Mouse (Mus musculus) adrenal gland, postnatal 14 days (tissue): Measurements from ENCODE around the gene Slc27a3. TPM values are rescaled to one million over a fixed set of nuclear protein-coding genes. Genes with fewer than 3 reads are reported as not detected.
"Not testable (repeated sequence)": the region's sequence is repeated elsewhere in the genome, so short reads cannot be mapped to it uniquely, and the experiment has no call there.

Source experiments
- DNase-seq: peaks from one replicate; pipeline ENCODE4 v3.0.0; 2021; ENCODE audit warnings: mixed read lengths
- total RNA-seq: library from RNA; stranded (reverse); gene quantifications from 2 replicates; pipeline ENCODE4 v1.2.3, GENCODE M21; 2021

Gene Slc27a3
- total RNA-seq, 1 experiment from 2014 or later = 73.1 TPM

DNA sequence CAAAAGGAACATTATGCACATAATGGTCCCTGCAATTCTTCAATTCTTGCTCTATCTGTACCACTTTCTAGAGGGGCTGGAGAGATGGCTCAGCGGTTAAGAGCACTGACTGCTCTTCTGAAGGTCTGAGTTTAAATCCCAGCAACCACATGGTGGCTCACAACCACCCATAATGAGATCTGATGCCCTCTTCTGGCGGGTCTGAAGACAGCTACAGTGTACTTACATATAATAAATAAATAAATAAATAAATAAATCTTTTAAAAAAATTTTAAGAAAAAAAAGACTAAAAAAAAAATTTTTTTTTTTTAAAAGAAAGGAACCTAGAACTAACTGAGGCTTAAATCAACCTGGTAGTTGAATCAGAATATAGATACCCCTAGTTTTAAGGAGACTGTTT is 46.9 kb downstream of the Slc27a3 start:
- DNase-seq = not testable (repeated sequence)

DNA sequence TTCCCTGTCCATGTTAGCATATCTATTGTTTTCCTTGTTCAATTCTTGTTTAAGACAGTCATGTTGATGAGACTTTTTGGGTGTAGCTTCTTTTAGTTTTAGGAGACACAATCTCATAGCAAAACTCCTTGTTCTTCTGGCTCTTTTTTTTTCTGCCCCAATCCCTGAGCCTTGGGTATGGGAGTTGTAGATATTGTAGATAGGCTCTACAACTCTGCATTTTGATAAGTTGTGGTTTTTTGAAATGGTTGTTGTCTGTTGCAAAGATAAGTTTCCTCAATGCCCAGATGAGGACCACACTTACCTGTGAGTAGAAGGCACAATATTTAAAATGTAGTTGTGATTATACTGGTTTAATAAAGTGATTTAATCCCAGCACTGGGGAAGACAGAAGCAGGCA is 49.6 kb downstream of the Slc27a3 start:
- no peak for DNase-seq

DNA sequence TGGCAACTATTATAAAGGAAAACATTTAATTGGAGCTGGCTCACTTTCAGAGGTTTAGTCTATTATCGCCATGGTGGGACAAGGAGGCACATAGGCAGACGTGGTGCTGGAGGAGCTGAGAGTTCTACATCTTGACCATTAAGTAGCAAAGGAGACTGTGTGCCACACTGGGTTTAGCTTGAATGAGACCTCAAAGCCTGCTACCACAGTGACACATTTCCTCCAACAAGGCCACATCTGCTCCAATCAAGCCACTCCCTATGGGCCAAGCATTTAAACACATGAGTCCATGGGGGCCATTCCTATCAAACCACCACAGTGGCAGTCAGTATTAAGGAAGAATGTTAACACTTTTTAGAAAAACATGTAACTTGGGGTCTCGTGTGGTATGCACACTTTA is 51.5 kb downstream of the Slc27a3 start:
- DNase-seq = no peak

DNA sequence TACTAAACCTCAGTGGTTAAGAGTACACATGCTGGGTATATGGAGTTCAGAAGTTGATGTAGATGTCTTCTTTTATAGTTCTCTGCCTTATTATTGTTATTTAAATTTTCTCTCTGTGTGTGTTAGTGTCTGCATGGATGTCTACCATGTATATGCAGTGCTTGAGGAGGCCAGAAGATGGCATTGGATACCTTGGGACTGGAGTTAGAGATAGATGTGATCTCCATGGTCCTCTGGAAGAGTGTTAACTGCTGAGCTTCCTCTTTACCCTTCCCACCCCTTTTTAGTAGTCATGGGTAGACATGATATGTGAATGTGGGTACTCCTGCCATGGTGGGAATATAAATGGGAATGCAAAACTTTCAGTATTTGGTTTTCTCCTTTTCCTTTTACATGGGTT is 54.2 kb downstream of the Slc27a3 start:
- DNase-seq = no peak

Other genes starting within 250 kb of the Slc27a3 start
- 1,702 and 2,060 TPM in 2 replicates for gene Rps27, start 176.3 kb downstream of the Slc27a3 start, total RNA-seq
- 33.7 and 34.3 TPM in 2 replicates for gene Rab13, start 176.2 kb downstream of the Slc27a3 start, total RNA-seq
- gene Jtb, start 158.3 kb downstream of the Slc27a3 start, total RNA-seq = 58.8 and 58.9 TPM in 2 replicates
- 0.33 and 0.38 TPM in 2 replicates for gene Creb3l4, start 146.4 kb downstream of the Slc27a3 start, total RNA-seq
- 106 and 108 TPM in 2 replicates for gene Slc39a1, start 141.8 kb downstream of the Slc27a3 start, total RNA-seq
- 37.5 and 51.7 TPM in 2 replicates for gene Crtc2, start 135.8 kb downstream of the Slc27a3 start, total RNA-seq
- gene Dennd4b, start 124.8 kb downstream of the Slc27a3 start, total RNA-seq = 6.9 and 12.3 TPM in 2 replicates
- 66.4 and 76.6 TPM in 2 replicates for gene Gatad2b, start 96.8 kb downstream of the Slc27a3 start, total RNA-seq
- 59.5 and 62.4 TPM in 2 replicates for gene Ints3, start 43.7 kb upstream of the Slc27a3 start, total RNA-seq
- 120 and 132 TPM in 2 replicates for gene Npr1, start 75.9 kb upstream of the Slc27a3 start, total RNA-seq
- gene Ilf2, start 86.2 kb upstream of the Slc27a3 start, total RNA-seq = 54.7 and 66.2 TPM in 2 replicates
- gene Snapin, start 101.1 kb upstream of the Slc27a3 start, total RNA-seq = 46.1 and 49.2 TPM in 2 replicates
- 108 and 112 TPM in 2 replicates for gene Chtop, start 119.6 kb upstream of the Slc27a3 start, total RNA-seq
- gene S100a1, start 124.5 kb upstream of the Slc27a3 start, total RNA-seq = 294 and 337 TPM in 2 replicates
- 75.0 and 84.7 TPM in 2 replicates for gene S100a13, start 124.5 kb upstream of the Slc27a3 start, total RNA-seq
- gene S100a14, start 136.9 kb upstream of the Slc27a3 start, total RNA-seq = 0.56 and 0.85 TPM in 2 replicates
- gene S100a16, start 147.3 kb upstream of the Slc27a3 start, total RNA-seq = 63.6 and 71.4 TPM in 2 replicates
- gene S100a3, start 170.6 kb upstream of the Slc27a3 start, total RNA-seq = not detected in 2 replicates
- not detected in 2 replicates for gene S100a2, start 200.3 kb upstream of the Slc27a3 start, total RNA-seq
- gene Gm42674, start 212.0 kb upstream of the Slc27a3 start, total RNA-seq = not detected in 2 replicates
- gene S100a4, start 213.8 kb upstream of the Slc27a3 start, total RNA-seq = 9.6 and 18.7 TPM in 2 replicates
- gene S100a5, start 218.6 kb upstream of the Slc27a3 start, total RNA-seq = not detected in 2 replicates
- 54.3 and 59.5 TPM in 2 replicates for gene S100a6, start 222.9 kb upstream of the Slc27a3 start, total RNA-seq